Mouse (Mus musculus) kidney, adult 8-10 months (tissue): ENCODE results near the gene Ssbp3.
A peak's percentile ranks its signal among the peaks of the same experiment; 100 is the strongest.

Experiments used
- DNase-seq, 2 experiments: peaks; one replicate each; pipeline ENCODE4 v3.0.0; 2022

Ssbp3 gene

DNA sequence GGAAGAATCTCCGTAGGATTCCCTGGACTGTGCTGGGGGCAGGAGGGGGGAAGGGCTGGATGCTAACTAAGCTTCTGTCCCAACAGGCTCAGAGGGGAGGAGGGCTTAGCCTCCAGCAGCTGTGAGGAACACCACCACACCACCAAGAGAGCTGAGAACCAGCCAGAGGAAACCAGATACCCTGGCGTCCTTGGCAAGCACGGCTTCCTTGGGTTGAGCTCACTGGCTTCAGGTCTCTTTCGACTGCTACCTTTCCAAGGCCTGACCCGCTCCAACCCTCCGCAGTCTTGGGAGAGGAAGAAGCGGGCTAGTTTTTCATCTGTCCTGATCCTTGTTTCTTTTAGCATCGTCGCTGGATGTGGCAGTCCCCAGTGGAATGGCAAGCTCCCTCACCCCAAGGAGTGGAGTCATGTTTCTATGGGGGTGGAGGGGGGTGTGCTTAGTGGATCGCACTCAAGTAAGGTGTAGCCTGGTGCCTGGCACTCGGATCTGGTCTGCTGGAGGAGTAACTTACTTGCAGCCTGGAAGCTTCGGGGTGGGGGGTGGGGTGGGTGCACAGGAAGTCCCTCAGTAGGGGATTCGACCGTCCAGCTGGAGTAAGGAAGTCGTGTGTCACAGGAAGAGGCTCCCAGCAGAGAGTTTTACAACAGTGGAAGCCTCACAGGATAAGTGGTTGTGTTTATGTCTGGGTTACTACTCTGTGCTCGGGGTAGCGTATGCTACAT is 2.6 kb upstream of the Ssbp3 start:
- peak; percentile 15 to 17 for DNase-seq

DNA sequence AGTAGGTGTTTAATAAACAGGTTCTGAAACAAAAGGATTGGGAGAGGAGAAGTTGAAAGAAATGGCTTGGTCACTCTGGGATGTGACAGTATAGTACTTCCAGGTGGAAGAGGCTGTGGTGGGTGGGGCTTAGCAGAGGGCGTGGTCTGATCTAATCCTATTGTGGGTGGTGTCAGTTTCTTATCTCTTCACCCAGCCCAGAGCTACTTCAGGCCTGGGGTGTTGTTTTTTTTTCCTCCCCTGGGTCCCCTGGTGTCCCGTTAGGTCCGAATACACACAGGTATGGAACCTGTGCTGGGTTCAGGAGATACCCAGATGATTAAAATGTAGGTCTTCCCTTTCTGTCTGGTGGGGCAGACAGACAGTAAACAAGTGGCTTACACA is 2.1 kb upstream of the Ssbp3 start:
- peak; percentile 53 to 60 for DNase-seq

DNA sequence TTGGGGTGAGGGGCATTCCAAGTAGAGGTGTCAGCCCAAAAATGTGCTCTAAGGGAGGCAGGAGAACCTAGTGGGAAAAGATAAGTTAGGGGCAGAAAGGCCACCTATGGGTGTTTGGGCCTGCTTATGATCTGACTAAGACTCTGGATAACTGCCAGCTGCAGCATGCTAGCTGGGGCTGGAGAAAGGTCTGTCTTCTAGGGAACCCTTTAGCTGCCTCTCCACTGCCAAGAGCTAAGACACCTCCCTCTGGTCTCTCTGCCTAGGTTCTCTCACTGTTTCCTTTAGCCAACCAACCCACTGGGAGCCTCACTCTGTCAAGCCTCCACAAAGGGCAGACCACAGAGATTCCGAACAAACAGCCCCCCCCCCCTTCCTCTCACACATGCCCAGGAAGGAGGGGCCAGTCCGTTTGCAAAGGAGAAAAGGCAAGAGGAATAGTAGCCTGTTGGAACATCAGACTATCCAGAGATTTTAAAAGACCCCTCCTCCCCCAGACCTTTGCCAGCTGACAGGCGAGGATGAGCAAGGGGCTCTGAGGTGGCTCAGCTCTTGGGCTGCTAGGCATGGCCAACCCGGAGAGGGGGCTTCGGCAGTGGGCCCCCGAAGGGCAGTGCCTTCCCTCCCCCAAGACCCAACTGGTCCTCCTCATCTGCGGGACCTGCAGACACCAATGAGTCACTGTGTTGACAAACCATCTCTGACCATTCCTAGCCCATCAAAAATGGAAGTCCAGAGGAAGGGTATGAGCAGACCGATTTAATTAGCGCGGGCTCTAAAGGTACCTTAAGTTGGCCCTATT is 1.4 kb upstream of the Ssbp3 start:
- DNase-seq = peak; percentile 37 to 58

DNA sequence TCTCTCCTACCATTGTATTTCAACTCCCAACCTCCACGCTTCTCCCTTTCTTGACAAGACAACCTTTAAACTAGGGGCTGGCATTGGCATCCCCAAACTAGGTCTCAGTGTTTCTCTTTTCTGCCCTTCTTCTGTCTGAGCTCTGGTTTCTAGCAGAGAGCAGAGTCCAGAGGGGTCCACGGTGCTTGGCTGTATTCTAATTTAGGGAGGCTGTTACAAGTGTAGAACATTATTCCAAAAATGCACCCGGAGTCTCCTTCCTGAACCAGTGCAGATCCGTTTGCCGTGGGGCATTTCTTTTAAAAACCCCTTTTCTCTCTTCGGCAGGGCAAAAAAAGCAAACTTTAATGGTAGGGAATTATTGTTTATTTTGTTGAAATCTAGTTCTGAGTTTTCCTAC is 704 bp upstream of the Ssbp3 start:
- DNase-seq = no peak

DNA sequence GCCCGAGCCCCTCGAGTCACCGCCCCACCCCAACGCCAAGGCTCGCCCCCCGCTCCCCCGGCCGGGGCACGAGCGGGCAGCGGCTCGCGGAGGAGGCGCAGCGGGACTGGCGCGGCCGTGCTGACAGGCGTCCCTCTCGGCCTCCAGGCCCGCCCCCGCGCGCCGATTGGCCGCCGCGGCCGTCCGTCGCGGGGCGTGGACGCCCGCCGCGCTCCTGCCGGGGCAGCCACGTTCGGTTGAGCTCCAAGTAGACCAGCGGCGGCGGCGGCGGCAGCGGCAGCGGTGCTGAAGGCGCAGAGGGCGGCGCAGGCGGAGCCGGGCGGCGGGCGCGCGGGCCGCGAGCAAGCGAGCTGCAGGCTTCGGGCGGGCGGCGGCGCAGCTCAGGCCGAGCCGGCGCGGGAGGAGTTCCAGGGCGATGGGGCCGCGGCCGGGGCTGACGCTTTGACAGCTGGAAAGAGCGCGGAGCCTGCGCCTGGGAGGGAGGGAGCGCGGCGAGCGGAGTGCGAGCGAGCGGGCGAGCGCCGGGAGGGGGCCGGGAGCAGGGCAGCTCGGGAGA is 823 bp downstream of the Ssbp3 start:
- peak; percentile 93 to 94 for DNase-seq

DNA sequence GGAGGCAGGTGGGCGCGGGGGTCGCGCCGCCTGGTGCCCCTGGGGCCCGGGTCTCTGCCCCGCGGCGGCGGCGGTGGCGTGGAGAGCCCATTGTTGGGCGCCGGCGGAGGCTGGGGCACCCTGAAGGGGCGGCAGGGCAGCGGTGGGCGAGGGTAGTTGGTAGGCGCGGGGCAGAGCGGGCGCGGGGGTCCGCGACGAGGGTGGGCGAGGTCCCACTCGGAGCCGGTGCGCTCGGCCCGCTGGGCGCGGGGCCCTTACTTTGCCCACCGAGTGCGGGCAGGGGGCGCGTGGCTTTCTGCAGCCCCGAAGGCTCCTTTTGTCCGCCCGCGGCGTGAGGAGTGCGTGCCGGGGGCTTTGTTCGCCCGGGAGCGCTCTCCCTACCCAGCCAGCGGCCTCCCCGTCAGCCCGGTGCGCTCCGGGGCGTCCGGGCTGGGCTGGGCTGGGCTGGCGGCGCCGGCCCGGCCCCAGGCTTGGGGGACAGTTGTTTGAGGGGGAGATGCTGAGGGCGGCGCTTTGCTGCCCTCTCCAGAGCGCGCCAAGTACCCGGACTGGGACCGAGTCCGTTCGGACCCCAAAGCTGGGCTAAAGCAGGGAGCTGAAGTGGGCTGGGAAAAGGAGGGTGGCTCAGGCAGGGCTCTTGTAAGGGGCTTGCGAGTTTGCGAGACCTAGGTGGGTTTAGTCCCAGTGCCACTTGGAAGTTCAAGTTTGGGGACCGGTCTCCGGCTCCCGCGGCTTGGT is 1.6 kb downstream of the Ssbp3 start:
- peak in 1 of 2 experiments; percentile 8 for DNase-seq

DNA sequence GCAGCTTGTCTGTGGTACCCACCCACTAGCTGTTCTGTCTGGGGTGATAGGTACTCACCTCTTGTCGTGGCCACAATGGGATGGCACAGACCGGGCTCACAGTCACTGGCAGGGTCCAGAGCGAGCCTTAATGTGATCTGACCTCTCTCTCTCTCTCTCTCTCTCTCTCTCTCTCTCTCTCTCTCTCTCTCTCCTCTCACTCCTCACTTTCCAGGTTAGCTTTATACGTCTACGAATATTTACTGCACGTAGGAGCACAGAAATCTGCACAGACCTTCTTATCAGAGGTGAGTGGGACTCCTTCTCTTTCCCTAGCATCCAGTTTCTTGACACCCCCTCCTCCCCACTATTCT is 2.2 kb downstream of the Ssbp3 start:
- no peak for DNase-seq

DNA sequence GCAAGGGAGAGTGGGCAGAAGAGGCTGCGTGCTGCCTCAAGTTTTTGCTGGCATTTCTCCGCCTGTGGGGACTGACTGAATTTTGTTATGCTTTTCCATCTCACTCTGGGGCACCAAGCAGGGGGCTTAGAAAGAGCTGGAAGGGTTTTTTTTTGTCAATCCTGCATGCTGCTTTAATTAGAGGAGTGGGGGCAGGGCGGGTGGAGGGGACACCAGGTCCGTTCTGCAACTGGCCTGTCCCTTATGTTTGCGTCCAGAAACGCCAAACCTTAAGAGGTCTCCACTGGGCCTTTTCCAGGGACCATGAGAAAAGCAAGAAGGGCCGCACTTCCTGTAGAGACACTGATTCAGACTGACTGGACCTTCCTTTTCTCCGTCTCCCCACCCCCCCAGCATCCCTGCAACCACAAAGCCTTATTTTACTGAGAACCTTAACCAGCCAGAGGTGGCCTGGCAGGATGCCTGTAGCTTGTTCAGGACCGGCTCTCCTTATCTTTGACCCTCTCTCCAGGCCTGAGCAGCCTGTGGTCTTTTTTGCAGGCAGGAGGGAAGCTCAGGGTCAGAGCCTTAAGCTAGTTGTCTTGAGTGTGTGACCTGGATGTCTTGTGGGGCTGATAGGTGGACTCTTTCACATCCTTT is 3.0 kb downstream of the Ssbp3 start:
- DNase-seq = no peak

DNA sequence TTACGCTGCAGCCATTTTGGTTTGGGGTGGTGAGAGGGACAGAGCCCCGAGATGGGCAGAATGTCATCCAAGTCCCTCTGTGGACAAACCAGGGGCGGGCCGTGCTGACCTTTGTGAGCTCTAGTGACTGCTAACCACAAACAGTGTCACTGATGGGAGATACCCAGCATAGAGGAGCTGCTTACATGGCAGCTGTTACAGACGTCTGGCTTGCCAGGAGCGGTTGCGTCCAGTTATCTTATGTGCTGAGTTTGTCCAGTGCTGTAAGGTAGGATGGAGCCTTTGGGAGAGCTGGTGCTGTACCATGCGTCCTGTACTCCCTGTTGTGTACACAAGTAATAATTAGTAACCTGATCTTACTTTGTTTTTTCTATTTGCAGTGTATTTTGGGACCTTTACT is 4.8 kb downstream of the Ssbp3 start:
- DNase-seq = no peak

DNA sequence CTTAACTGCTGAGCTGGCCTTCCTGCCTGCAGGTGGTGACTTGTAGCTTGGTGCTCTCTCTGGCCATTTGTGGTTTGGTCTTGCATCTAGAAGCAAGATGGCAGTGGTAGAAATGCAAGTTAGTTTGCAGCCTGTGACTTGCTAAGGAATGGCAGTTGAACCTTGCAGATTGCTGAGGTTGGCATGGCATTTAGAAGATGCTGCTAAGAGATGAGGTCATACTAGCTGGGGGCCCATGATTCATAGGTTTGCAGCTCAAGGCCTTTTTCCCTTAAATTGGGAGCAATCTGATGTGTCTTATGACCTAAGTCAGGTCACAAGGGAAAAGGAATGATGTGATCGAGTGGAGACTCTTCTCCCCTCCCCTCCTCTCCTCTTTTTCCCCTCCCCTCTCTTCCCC is 7.8 kb downstream of the Ssbp3 start:
- no peak for DNase-seq

DNA sequence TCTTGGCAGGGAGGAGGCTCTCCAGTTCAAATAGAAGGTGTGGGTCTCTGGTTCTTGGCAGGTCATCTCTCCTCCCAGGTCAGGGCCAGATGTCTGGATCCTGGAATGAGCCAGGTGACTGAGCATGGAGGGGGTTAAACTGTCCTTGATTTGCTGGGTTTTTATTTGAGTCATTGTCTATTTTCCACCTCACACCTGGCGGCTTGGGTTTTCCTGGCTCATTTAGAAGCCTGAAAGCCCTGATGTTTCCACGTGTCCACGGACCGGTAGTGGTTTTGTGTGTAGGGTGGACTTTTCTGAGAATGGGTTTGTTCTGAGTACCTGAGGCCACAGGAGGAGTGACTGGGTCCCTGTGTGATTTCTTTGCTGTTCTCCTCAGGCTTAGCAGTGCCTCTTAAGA is 9.6 kb downstream of the Ssbp3 start:
- DNase-seq = no peak

DNA sequence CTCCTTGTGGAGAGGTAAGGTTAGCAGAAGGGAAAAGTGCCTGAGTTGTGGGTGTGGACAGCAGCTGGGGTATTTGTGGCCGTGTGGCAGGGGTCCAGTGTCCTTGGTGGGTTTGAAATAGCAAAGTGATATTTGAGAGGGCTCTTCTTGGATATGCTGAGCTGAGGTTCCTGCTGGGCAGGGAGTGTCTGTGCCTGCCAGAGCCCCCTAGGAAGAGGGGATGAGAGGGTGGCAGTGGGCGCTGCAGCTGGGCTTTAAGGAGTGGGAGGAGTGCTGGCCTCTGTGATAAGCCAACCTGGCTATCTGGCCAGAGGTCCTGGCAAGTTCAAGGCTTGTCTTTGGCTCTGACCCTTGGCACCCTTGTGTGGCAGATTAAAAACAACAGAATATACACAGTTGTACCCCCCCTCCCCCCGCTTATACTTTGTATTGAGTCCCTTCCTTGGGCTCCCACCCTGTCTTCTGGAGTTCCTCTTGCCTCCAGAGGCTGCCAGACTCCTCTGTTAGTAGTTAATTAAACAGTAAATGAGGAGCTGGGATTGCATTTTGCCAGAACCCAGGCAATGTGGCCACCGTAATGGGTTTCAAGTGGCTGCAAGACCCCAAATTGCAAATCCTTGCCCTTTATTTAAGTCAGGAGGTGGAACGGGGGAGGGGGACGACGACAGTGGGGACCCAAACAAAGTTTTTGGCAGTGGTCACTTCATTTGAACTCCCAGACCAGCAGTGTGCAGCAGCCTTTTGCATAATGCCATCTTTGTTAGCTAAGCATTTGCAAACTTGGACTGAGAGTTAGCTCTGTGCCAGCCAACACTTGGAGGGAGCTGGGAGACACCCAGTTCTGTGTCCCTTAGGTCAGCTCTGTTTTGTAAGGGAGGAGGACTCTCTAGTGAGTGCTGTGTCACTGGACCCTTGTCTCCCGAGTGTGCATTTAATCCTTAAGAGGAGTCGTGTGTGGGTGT is 11.2 kb downstream of the Ssbp3 start:
- peak; percentile 12 to 23 for DNase-seq

DNA sequence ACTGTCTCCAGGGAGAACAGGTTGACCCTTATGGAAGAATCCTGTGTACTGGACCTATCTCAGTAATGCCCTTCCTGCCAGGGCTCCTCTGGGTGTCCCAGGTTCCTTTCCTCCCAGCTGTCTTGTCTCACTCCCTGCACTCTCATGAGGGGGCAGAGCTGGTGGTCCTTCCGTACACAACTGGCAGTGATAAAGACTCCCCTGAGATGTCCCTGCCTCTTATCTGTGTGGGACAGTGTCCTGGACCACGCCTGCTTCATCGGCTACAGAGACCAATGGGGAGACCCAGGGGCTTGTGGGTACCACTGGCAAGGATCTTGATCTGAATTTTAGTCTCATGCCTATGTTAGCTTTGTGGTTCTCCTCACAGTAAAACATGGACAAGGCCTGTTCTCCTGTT is 12.4 kb downstream of the Ssbp3 start:
- no peak for DNase-seq

DNA sequence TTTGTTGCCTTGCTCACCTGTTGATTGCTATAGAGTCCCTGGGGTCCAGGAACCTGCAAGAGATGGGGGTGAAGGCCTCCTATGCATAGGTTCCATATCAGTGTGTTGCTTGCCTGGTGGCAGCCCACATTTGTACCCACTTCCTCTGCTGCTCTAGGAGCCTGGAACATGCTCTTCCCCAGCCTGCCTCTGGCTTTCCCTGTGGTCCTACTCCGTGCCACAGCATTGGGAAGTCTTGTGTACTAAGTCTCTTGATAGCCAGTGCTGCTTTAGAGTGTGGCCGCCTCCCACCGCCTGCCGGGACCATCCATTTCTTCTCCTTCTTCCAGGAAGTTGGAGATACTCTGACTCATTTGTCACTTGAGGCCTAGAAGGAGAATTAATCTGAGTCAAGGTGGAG is 13.7 kb downstream of the Ssbp3 start:
- no peak for DNase-seq

DNA sequence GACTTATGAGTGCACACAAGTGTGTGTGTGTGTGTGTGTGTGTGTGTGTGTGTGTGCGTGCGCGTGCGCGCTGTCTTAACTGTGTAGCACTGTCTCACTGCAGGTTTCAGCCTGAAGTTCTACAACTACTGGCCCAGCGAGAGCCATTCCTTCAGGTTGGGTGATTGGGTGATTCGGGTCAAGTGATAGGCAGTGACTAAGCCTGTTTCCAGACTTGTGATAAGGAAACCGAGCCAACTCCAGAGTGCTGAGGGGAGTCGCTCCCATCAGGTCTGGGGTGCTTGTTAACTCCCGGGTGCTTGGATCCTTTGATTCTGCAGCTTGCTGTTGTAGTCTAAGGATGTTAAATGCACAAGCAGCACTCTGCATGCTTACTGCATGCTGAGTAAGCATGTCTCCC is 14.4 kb downstream of the Ssbp3 start:
- no peak for DNase-seq

DNA sequence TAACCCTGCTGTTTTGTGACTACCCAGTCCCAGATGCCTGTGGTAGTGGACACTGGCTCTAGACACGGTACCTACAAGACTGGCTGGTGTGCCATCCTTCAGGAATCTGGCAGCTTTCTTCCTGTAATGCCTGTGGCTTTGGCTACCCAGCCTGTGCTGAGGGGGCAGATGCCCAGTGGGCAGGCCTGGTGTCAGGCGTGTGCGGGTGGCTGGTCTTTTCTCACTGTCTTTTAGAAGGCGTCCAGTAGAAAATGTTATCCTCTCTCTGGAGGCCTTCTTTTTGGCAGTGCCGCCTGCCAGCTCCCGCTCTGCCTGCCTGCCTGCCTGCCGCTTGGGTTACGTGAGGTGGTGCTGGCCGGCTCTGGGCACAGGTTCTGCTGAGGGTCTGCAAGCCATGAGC is 15.9 kb downstream of the Ssbp3 start:
- DNase-seq = no peak

DNA sequence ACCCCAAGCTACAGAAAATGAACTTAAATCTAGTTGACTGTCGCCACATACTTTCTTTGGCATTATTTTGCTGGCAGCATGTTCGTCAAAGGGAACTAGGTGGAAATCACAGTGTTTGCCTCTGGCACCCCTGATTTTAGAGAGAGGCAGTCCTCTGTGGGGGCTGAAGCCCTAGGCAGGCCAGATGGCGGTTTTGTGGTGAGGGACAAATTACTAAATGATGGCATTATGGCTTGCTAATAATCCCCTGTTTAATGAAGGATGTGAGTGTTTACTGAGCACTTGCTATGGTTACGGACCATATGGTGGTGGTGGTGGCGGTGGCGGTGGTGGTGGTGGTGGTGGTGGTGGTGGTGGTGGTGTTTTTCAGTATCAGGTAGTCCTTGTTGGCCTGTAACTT is 16.5 kb downstream of the Ssbp3 start:
- no peak for DNase-seq

DNA sequence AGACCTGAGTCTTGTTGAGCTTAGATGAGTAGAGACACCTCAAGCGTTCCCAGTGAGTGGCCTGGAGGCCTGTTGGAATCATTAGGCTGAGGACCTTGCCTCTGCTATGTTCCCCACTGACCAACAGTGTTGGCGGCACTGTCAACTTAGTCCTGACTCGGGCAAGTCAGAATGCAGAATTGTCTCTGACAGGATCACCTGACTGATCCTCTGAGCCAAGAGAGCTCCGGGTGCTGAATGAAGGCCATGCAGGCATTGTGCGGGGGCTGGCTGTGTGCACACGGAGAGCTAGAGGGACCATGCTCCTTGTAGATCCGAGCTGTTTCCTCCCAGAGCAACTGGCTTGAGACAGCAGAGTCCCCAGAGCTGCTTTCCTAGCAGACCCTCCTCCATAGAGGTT is 18.5 kb downstream of the Ssbp3 start:
- DNase-seq = no peak

DNA sequence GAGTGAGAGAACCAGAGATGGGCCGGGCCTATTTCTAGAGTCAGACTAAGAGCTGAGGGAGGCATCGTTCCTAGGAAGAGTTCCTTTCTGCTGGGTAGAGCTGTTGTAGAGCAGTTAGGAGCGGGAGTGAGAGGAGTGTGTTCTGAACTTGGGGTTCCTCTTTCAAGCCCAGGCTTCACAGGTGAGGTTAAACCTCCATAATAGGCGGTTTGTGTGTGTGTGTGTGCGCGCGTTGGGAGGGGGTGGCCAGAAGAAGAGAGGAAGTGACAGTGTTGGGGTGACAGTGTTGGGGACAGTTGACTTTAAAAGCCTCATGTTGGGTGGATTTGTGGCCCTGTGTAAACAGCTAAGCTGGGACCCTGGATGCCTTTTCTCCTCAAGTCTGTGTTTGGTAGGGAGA is 22.1 kb downstream of the Ssbp3 start:
- DNase-seq = no peak

DNA sequence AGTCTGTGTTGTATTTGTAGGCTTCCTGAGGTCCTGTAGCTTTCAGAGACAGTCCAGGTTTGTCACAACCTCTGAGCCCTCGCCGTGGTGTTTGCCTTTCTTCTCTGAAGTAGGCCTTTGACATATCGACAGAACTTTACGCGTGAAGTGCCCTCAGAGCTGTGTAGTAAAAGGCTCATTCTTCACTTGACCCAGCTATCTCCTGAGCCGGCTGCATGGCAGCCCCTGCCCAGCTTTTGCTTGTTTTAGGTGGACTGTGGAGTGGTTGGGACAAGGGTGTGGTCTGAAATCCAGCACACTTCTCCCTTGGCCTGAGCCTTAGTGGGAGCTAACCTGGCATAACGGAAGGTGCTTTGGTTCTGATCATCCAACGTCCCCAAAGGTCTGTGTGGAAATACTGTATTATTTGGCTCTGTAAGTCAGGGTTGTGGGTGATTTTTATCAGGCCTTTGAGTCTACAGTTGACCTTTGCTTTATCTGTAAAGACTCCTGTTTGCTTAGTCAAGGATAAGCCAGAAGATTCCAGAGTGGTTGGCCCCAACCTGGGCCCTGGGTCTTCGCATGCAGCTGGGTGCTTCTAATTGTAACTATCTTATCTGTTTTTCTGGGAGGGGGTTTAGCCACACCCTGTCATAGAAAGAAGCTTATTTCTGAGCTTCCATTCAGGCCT is 23.4 kb downstream of the Ssbp3 start:
- no peak for DNase-seq

DNA sequence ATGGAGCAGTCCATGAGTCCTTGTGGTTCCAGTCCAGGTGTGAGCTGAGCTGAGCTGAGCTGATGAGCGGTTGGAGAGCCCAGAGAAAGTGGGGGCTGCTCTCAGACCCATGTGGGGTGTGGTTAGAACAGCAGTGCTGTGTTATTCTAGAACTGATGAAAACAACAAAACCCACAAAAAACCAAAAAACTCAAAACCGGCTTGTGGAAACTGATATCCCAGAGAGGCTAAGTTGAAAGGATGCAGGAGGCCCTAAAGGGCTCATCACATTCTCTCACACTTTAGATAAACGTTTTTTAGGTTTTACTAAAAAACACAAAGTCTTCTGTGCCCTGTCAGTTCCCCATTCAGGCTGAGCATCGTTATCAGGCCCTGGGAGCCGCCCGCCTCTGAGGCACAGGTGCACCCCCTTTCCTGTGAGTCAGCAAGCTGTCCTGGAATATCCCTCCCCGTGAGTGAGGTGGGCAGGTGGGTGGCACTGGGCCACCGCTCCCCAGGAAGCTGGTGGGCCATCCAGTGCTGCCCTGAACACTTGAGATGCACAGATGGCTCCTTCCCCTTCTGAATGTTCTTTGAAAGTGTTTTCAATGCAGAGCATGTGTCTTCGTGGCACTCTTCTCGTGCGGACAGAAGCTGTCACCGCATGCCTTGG is 24.6 kb downstream of the Ssbp3 start:
- DNase-seq = no peak
